Mouse (Mus musculus): ENCODE data around the gene Nkx3-2.

- no peak for TF ChIP-seq CTCF (IDR thresholded peaks at IDR 0.05; ENCODE audit: low read depth, low read length)
- no peak for TF ChIP-seq POLR2A (IDR thresholded peaks at IDR 0.05; ENCODE audit: borderline replicate concordance, low read depth, low read length)
These were observed 40.3 kb upstream of the Nkx3-2 start for GRCm38 (mm10) chr5:41804643-41805042.
